Mouse (Mus musculus) heart, embryonic 13.5 days (tissue): Measurements from ENCODE around the gene Papss2. TPM values are rescaled to one million over a fixed set of nuclear protein-coding genes. Genes with fewer than 3 reads are reported as not detected.

ENCODE experiments used
- ATAC-seq: fragments of 200-750 bp; cut with Nextera tagmentation; 2 replicates; pipeline ENCODE4 v1.8.0; 2017; ENCODE audit warnings: moderate TSS enrichment; ENCODE audit not compliant: insufficient number of reproducible peaks, low FRiP score, low TSS enrichment; ENCODE audit errors: extremely low read depth
- H3K27ac ChIP-seq: fragments of 300-500 bp; sonication (generic); replicated peaks from 2 replicates; pipeline ENCODE4 v1.5.1; 2015; ENCODE audit warnings: moderate library complexity, mild to moderate bottlenecking, inconsistent platforms
- H3K27me3 ChIP-seq: fragments of 300-500 bp; sonication (generic); replicated peaks from 2 replicates; pipeline ENCODE4 v1.6.1; 2015; ENCODE audit warnings: mild to moderate bottlenecking, inconsistent platforms
- H3K36me3 ChIP-seq: fragments of 300-500 bp; sonication (generic); 2 replicates; pipeline ENCODE4 v1.6.1; 2015; ENCODE audit warnings: mild to moderate bottlenecking, inconsistent platforms
- H3K4me1 ChIP-seq: fragments of 300-500 bp; sonication (generic); 2 replicates; pipeline ENCODE4 v1.6.1; 2015; ENCODE audit warnings: inconsistent platforms
- H3K4me2 ChIP-seq: fragments of 300-500 bp; sonication (generic); 2 replicates; pipeline ENCODE4 v1.6.1; 2015; ENCODE audit warnings: inconsistent platforms, mild to moderate bottlenecking, moderate library complexity
- H3K4me3 ChIP-seq: fragments of 300-500 bp; sonication (generic); 2 replicates; pipeline ENCODE4 v1.5.1; 2015; ENCODE audit warnings: moderate library complexity, mild to moderate bottlenecking, inconsistent platforms
- H3K9ac ChIP-seq: fragments of 300-500 bp; sonication (generic); 2 replicates; pipeline ENCODE4 v1.6.1; 2015; ENCODE audit warnings: inconsistent platforms, mild to moderate bottlenecking, moderate library complexity
- H3K9me3 ChIP-seq: fragments of 300-500 bp; sonication (generic); 2 replicates; pipeline ENCODE4 v1.6.1; 2016; ENCODE audit warnings: inconsistent platforms
- WGBS: fragments of 180-500 bp; shearing (Covaris S2); methylation state at CpG from one replicate; pipeline ENCODE4 v1.1.7; 2015; ENCODE audit warnings: mixed read lengths; 5-methylcytosine and 5-hydroxymethylcytosine counted together
- polyA plus RNA-seq: library from polyadenylated mRNA; unstranded; fragments of >200 nt; fragmentation: Nextera tagmentation; extraction: Ambion mirVana; gene quantifications from 2 replicates; pipeline ENCODE4 v1.2.1, GENCODE M21; 2015

The Papss2 gene
- polyA plus RNA-seq, 1 experiment from 2014 or later = 8.9 TPM

- 53% methylated on average over 3 of the region's 3 CpGs for WGBS
- Histone ChIP-seq H3K36me3 (no peaks in the 10 kb centered on the region), H3K4me1 (0 out of 2 replicates have a peak, but pooled peaks cover 11% of the 10 kb centered on the region), H3K27ac (no peak overlapping the region), H3K4me2 (no peak overlapping the region), H3K9ac (no peak overlapping the region), H3K27me3 (no peaks in the 10 kb centered on the region), H3K9me3 (no peaks in the 10 kb centered on the region), H3K4me3 (no peak overlapping the region)
- no peak for ATAC-seq
These were observed 26.5 kb upstream of the Papss2 start for GRCm38 (mm10) chr19:32568961-32569653.

GRCm38 (mm10) chr19:32569725-32570124, 25.9 kb upstream of the Papss2 start:
- no peaks in the 10 kb centered on the region for H3K27me3 ChIP-seq
- no peak overlapping the region for H3K4me3 ChIP-seq
- no peaks in the 10 kb centered on the region for H3K36me3 ChIP-seq
- H3K4me1 ChIP-seq = 0 out of 2 replicates have a peak, but pooled peaks cover 11% of the 10 kb centered on the region
- no peak overlapping the region for H3K9ac ChIP-seq
- 56% methylated on average over 5 of the region's 5 CpGs for WGBS
- no peaks in the 10 kb centered on the region for H3K9me3 ChIP-seq
- no peak overlapping the region for H3K4me2 ChIP-seq
- H3K27ac ChIP-seq = no peak overlapping the region
- ATAC-seq = no peak

GRCm38 (mm10) chr19:32572191-32572590, 23.4 kb upstream of the Papss2 start:
- no peak overlapping the region for H3K27ac ChIP-seq
- ATAC-seq = no peak
- no peak overlapping the region for H3K9ac ChIP-seq
- no peaks in the 10 kb centered on the region for H3K9me3 ChIP-seq
- no peaks in the 10 kb centered on the region for H3K36me3 ChIP-seq
- H3K4me1 ChIP-seq = peaks cover 15% of the 10 kb centered on the region
- H3K27me3 ChIP-seq = no peaks in the 10 kb centered on the region
- WGBS = 39% methylated on average over 2 of the region's 2 CpGs
- no peak overlapping the region for H3K4me2 ChIP-seq
- H3K4me3 ChIP-seq = no peak overlapping the region

GRCm38 (mm10) chr19:32573259-32573658, 22.3 kb upstream of the Papss2 start:
- Histone ChIP-seq H3K27me3 (no peaks in the 10 kb centered on the region), H3K9ac (no peak overlapping the region)
- WGBS = 75% methylated on average over 6 of the region's 6 CpGs

GRCm38 (mm10) chr19:32574846-32575245, 20.7 kb upstream of the Papss2 start:
- H3K27ac ChIP-seq = no peak overlapping the region
- H3K9ac ChIP-seq = no peak overlapping the region
- H3K9me3 ChIP-seq = no peaks in the 10 kb centered on the region
- WGBS = 74% methylated on average over 3 of the region's 3 CpGs
- no peaks in the 10 kb centered on the region for H3K27me3 ChIP-seq
- H3K4me2 ChIP-seq = no peak overlapping the region
- H3K36me3 ChIP-seq = no peaks in the 10 kb centered on the region
- peaks cover 12% of the 10 kb centered on the region for H3K4me1 ChIP-seq
- ATAC-seq = no peak
- H3K4me3 ChIP-seq = no peak overlapping the region

More at GRCm38 (mm10) chr19:32573259-32573658, 22.3 kb upstream of the Papss2 start:
- no peak overlapping the region for H3K27ac ChIP-seq
- no peak overlapping the region for H3K4me2 ChIP-seq
- no peaks in the 10 kb centered on the region for H3K36me3 ChIP-seq
- H3K4me3 ChIP-seq = no peak overlapping the region
- no peak for ATAC-seq
- peaks cover 24% of the 10 kb centered on the region for H3K4me1 ChIP-seq
- no peaks in the 10 kb centered on the region for H3K9me3 ChIP-seq

GRCm38 (mm10) chr19:32577749-32578148, 17.8 kb upstream of the Papss2 start:
- H3K9me3 ChIP-seq = no peaks in the 10 kb centered on the region
- 24% methylated on average over 1 of the region's 1 CpGs for WGBS
- H3K4me3 ChIP-seq = no peak overlapping the region
- ATAC-seq = no peak
- no peaks in the 10 kb centered on the region for H3K27me3 ChIP-seq
- peak overlapping the region; percentile 29; the same call in 1 of the 2 replicates for H3K27ac ChIP-seq
- no peaks in the 10 kb centered on the region for H3K36me3 ChIP-seq
- no peak overlapping the region for H3K4me2 ChIP-seq
- peaks cover 12% of the 10 kb centered on the region for H3K4me1 ChIP-seq
- no peak overlapping the region for H3K9ac ChIP-seq

GRCm38 (mm10) chr19:32583091-32583766, 12.4 kb upstream of the Papss2 start:
- no peaks in the 10 kb centered on the region for H3K27me3 ChIP-seq
- H3K4me3 ChIP-seq = no peak overlapping the region
- H3K9ac ChIP-seq = no peak overlapping the region
- H3K4me2 ChIP-seq = no peak overlapping the region
- H3K9me3 ChIP-seq = no peaks in the 10 kb centered on the region
- no peak for ATAC-seq
- H3K27ac ChIP-seq = no peak overlapping the region
- 77% methylated on average over 4 of the region's 4 CpGs for WGBS
- 0 out of 2 replicates have a peak, but pooled peaks cover 3% of the 10 kb centered on the region for H3K4me1 ChIP-seq
- H3K36me3 ChIP-seq = no peaks in the 10 kb centered on the region

GRCm38 (mm10) chr19:32587727-32588126, 7.9 kb upstream of the Papss2 start:
- Histone ChIP-seq H3K4me1 (0 out of 2 replicates have a peak, but pooled peaks cover 3% of the 10 kb centered on the region), H3K27me3 (no peaks in the 10 kb centered on the region), H3K4me2 (no peak overlapping the region), H3K27ac (no peak overlapping the region), H3K36me3 (no peaks in the 10 kb centered on the region), H3K9me3 (no peaks in the 10 kb centered on the region), H3K4me3 (no peak overlapping the region), H3K9ac (no peak overlapping the region)
- 45% methylated on average over 6 of the region's 6 CpGs for WGBS
- ATAC-seq = no peak

- H3K9ac ChIP-seq = no peak overlapping the region
- no peaks in the 10 kb centered on the region for H3K36me3 ChIP-seq
- peaks cover 1% of the 10 kb centered on the region; the same call in 1 of the 2 replicates for H3K4me1 ChIP-seq
- ATAC-seq = no peak
- H3K4me2 ChIP-seq = no peak overlapping the region
- H3K27ac ChIP-seq = no peak overlapping the region
- H3K4me3 ChIP-seq = no peak overlapping the region
- no peaks in the 10 kb centered on the region for H3K9me3 ChIP-seq
- WGBS = 86% methylated on average over 7 of the region's 7 CpGs
- peaks cover 20% of the 10 kb centered on the region for H3K27me3 ChIP-seq
These were observed 2.8 kb upstream of the Papss2 start for GRCm38 (mm10) chr19:32592749-32593148.

- Histone ChIP-seq H3K27ac (no peak overlapping the region), H3K27me3 (peaks cover 26% of the 10 kb centered on the region), H3K4me3 (no peak overlapping the region), H3K4me1 (no peaks in the 10 kb centered on the region; the same call in 1 of the 2 replicates), H3K9me3 (no peaks in the 10 kb centered on the region), H3K4me2 (no peak overlapping the region), H3K9ac (no peak overlapping the region), H3K36me3 (no peaks in the 10 kb centered on the region)
- WGBS = 58% methylated on average over 5 of the region's 5 CpGs
- no peak for ATAC-seq
These were observed 1.7 kb upstream of the Papss2 start for GRCm38 (mm10) chr19:32593870-32594269.

- peak overlapping the region; percentile 89 for H3K4me2 ChIP-seq
- H3K36me3 ChIP-seq = no peaks in the 10 kb centered on the region
- H3K9ac ChIP-seq = peak overlapping the region; percentile 87
- peaks cover 26% of the 10 kb centered on the region for H3K27me3 ChIP-seq
- H3K9me3 ChIP-seq = no peaks in the 10 kb centered on the region
- H3K4me1 ChIP-seq = no peaks in the 10 kb centered on the region; the same call in 1 of the 2 replicates
- WGBS = 16% methylated on average over 8 of the region's 8 CpGs
- peak overlapping the region; percentile 77 for H3K4me3 ChIP-seq
- 0 out of 2 replicates have a peak overlapping the region, but pooled peaks have one; percentile 8 for H3K27ac ChIP-seq
- no peak for ATAC-seq
These were observed 472 bp upstream of the Papss2 start for GRCm38 (mm10) chr19:32595131-32595505.
